Mouse (Mus musculus): ENCODE results near the gene Slc24a4. TPM values are rescaled to one million over a fixed set of nuclear protein-coding genes. Genes with fewer than 3 reads are reported as not detected.
A peak's percentile ranks its signal among the peaks of the same experiment; 100 is the strongest.

Gene Slc24a4
- total and polyA plus RNA-seq, 3 experiments, result 0.50 to 1.3 (median 0.98) TPM

DNA sequence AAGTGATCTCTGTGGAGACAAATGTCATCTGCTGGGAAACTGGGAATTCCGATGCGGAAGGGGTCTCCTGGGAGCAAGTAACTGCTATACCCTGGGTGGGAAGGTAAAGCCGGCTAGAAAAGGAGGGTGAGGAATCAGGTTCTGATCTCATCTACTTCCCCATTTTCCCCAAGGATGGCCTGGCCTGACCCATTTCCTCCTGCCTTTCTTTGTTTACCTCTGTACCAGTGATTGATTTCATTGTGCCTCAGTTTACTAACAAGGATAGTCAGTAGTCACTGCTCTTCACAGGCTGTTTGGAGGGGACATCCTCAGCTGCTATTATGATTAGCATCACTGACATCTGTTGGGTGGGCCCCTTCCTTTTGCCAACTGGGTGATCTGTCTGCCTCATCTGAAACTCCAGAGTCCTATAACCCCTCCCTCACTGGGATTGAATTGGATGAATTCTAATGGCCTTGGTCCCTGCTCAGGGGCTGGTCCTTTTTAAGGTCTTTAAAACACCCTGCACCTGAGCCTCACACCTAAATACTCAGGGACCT is 156.2 kb downstream of the Slc24a4 start:
- intact Hi-C loops (cut with DNase I), result loop anchor here (1.0 kb wide), 1 partner anchor 35 kb away; no protein-coding TSS in a partner anchor
- Histone ChIP-seq H3K27me3 (ENCODE audit: control insufficient read depth, insufficient read depth, low read length) (no peaks in the 10 kb centered on the region), H3K4me3 (peak overlapping the region; percentile 69), H3K9ac (ENCODE audit: low read depth, low read length) (peak overlapping the region; percentile 53), H3K4me1 (ENCODE audit: control insufficient read depth, insufficient read depth, low read length) (peaks cover 14% of the 10 kb centered on the region), H3K79me2 (replicated peaks; ENCODE audit: control insufficient read depth, insufficient read depth, low read length) (no peaks in the 10 kb centered on the region; the same call in 1 of the 2 replicates), H3K27ac (peak overlapping the region; percentile 96), H3K36me3 (ENCODE audit: control insufficient read depth, insufficient read depth, low read length) (peaks cover 2% of the 10 kb centered on the region)
- 29% methylated on average over 3 of the region's 3 CpGs for WGBS
- DNase-seq, result no peak
- TF ChIP-seq EP300 (IDR thresholded peaks at IDR 0.05; ENCODE audit: insufficient read depth, low read depth, low read length), result no peak
- no peak; the same call in 1 of the 2 replicates for TF ChIP-seq POLR2A (IDR thresholded peaks at IDR 0.05; ENCODE audit: insufficient read depth, low read depth, low read length)
- TF ChIP-seq CTCF (IDR thresholded peaks at IDR 0.05), result no peak

DNA sequence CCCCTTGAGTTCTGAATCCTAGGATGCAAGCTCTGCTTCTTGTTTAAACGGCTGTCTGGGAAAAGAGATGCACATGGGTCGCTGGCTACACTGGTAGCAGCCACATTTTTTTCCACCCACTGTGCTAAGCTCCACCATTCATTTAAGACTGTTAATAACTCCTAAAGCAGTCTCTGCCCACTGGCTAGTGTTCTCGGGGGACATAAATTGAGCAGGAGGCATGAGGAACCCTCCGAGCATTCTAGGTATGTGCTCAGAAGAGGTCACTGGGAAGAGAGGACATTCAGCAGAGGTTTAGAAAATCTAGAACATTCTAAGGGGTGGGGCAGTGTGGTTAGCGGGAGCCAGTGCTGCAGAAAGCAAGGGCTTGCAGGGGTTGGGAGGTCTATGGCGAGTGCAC is 156.8 kb downstream of the Slc24a4 start:
- WGBS, result 59% methylated on average over 6 of the region's 6 CpGs
- no peak for DNase-seq
- H3K4me3 ChIP-seq, result peak overlapping the region; percentile 69
- H3K4me1 ChIP-seq (ENCODE audit: control insufficient read depth, insufficient read depth, low read length), result peaks cover 16% of the 10 kb centered on the region
- H3K79me2 ChIP-seq (replicated peaks; ENCODE audit: control insufficient read depth, insufficient read depth, low read length), result no peaks in the 10 kb centered on the region; the same call in 1 of the 2 replicates
- H3K36me3 ChIP-seq (ENCODE audit: control insufficient read depth, insufficient read depth, low read length), result peaks cover 2% of the 10 kb centered on the region
- peak overlapping the region; percentile 96 for H3K27ac ChIP-seq
- intact Hi-C loops (cut with DNase I), result no loop called here
- no peak for TF ChIP-seq CTCF (IDR thresholded peaks at IDR 0.05)
- H3K27me3 ChIP-seq (ENCODE audit: control insufficient read depth, insufficient read depth, low read length), result no peaks in the 10 kb centered on the region
- H3K9ac ChIP-seq (ENCODE audit: low read depth, low read length), result peak overlapping the region; percentile 1; the same call in 1 of the 2 replicates

DNA sequence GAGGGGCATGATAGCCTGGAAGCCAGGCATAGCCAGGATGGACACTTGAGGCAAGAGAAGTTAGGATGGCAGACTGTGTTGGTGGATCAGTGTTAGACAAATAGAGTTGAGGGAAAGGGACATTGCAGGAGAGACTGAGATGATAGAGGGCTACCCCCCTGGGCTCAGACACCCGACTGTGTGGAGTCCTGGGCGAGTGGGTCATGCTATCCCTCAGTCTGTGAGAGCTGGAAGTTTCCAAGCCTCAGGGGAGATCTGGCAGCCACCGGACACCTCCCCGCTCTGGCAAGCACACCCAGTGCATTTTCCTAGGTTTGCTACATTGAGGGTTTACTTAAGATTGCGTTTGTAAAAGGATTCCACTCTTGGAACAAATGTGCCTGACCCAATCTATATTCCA is 157.2 kb downstream of the Slc24a4 start:
- peak in 1 of 2 experiments; percentile 49 for DNase-seq

DNA sequence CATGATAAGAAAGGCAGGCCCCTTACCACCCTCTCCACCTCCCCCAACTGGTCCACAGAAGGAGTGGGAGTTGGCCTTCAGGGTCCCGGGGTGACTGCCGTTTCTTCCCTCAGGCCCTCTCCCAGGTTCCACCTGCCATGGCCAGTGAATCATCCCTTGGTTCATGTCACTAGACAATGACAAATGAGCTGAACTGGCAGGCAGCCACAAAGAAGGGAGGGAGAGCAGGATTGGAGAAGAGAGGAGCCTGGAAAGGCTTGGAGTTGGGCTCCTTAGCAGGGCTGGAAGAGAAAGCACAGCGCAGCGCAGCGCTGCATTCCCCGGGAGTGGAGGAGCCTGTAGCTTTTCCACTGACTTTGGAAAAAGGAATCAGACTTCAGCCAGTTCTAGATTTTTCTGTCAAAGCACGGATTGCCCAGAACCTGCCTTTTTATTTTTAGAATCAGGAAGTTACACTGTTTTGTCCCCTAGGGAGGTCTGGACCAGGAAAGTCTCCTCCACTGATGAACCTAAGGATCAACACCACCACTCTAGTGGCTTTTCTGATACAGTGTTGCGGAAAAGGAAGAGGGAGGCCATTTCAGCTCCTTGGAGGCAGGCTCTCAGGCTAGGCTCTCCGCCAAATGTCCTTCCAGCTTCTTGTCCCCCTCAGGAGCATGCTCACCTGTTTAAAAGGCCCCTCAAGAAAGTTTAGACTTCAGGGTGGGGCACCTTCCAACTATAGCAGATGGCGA is 158.3 kb downstream of the Slc24a4 start:
- peak overlapping the region; percentile 28 for H3K9ac ChIP-seq (ENCODE audit: low read depth, low read length)
- intact Hi-C loops (cut with DNase I), result no loop called here
- H3K27me3 ChIP-seq (ENCODE audit: control insufficient read depth, insufficient read depth, low read length), result no peaks in the 10 kb centered on the region
- no peaks in the 10 kb centered on the region; the same call in 1 of the 2 replicates for H3K79me2 ChIP-seq (replicated peaks; ENCODE audit: control insufficient read depth, insufficient read depth, low read length)
- DNase-seq, result peak; percentile 65 to 71
- H3K4me1 ChIP-seq (ENCODE audit: control insufficient read depth, insufficient read depth, low read length), result peaks cover 19% of the 10 kb centered on the region
- peaks cover 2% of the 10 kb centered on the region for H3K36me3 ChIP-seq (ENCODE audit: control insufficient read depth, insufficient read depth, low read length)
- WGBS, result 39% methylated on average over 10 of the region's 10 CpGs
- H3K27ac ChIP-seq, result peak overlapping the region; percentile 96
- H3K4me3 ChIP-seq, result peak overlapping the region; percentile 29
- 0 out of 2 replicates have a peak, but pooled peaks have one; percentile 52 for TF ChIP-seq EP300 (IDR thresholded peaks at IDR 0.05; ENCODE audit: insufficient read depth, low read depth, low read length)
- peak; percentile 35; the same call in 1 of the 2 replicates for TF ChIP-seq POLR2A (IDR thresholded peaks at IDR 0.05; ENCODE audit: insufficient read depth, low read depth, low read length)
- TF ChIP-seq CTCF (IDR thresholded peaks at IDR 0.05), result no peak

More for the DNA sequence above, 157.2 kb downstream of the Slc24a4 start:
- peaks cover 2% of the 10 kb centered on the region for H3K36me3 ChIP-seq (ENCODE audit: control insufficient read depth, insufficient read depth, low read length)
- peak overlapping the region; percentile 96 for H3K27ac ChIP-seq
- H3K27me3 ChIP-seq (ENCODE audit: control insufficient read depth, insufficient read depth, low read length), result no peaks in the 10 kb centered on the region
- 53% methylated on average over 5 of the region's 5 CpGs for WGBS
- intact Hi-C loops (cut with DNase I), result no loop called here
- no peaks in the 10 kb centered on the region; the same call in 1 of the 2 replicates for H3K79me2 ChIP-seq (replicated peaks; ENCODE audit: control insufficient read depth, insufficient read depth, low read length)
- peaks cover 17% of the 10 kb centered on the region for H3K4me1 ChIP-seq (ENCODE audit: control insufficient read depth, insufficient read depth, low read length)
- TF ChIP-seq POLR2A (IDR thresholded peaks at IDR 0.05; ENCODE audit: insufficient read depth, low read depth, low read length) (no peak), EP300 (IDR thresholded peaks at IDR 0.05; ENCODE audit: insufficient read depth, low read depth, low read length) (no peak), CTCF (IDR thresholded peaks at IDR 0.05) (no peak)
- peak overlapping the region; percentile 69; the same call in 1 of the 2 replicates for H3K4me3 ChIP-seq
- H3K9ac ChIP-seq (ENCODE audit: low read depth, low read length), result peak overlapping the region; percentile 28; the same call in 1 of the 2 replicates

DNA sequence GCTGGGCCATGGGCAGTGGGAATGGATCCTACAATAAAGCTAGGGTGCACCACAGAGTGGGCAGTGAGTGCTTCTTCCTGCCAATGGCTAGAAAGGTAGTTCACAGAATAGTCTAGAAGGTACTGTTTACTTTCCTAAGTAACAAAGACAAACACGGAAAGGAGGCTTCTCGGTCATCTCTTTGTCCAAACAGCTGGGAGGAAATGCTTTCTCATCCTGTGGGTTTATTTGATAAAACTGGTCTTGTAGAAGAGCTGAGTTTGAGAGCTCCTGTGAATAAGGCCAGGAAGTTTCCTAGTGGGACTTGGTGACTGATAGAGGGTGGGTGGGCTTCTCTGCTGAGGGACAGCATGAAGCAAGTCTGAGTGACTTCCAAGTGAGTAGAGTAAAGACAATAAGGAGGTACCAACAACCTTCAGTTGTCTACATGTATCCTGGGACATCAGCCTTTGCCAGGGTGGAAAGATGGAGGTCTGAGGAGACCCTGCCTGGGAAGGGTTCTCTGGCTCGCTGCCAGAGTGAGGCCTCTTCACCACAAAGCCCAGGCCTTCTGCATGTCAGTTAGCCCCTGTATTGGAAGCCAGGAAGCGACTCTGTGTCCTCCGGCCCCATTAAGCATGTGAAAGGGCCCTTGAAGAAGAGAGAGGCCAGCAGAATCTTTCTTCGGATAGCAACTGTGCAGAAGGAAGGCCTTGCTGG is 159.5 kb downstream of the Slc24a4 start:
- DNase-seq, result no peak
- Histone ChIP-seq H3K4me1 (ENCODE audit: control insufficient read depth, insufficient read depth, low read length) (peaks cover 26% of the 10 kb centered on the region), H3K4me3 (no peak overlapping the region), H3K27me3 (ENCODE audit: control insufficient read depth, insufficient read depth, low read length) (no peaks in the 10 kb centered on the region), H3K79me2 (replicated peaks; ENCODE audit: control insufficient read depth, insufficient read depth, low read length) (no peaks in the 10 kb centered on the region; the same call in 1 of the 2 replicates), H3K36me3 (ENCODE audit: control insufficient read depth, insufficient read depth, low read length) (peaks cover 2% of the 10 kb centered on the region), H3K9ac (ENCODE audit: low read depth, low read length) (no peak overlapping the region), H3K27ac (peak overlapping the region; percentile 96)
- WGBS, result 45% methylated on average over 6 of the region's 6 CpGs
- TF ChIP-seq EP300 (IDR thresholded peaks at IDR 0.05; ENCODE audit: insufficient read depth, low read depth, low read length), result no peak
- TF ChIP-seq POLR2A (IDR thresholded peaks at IDR 0.05; ENCODE audit: insufficient read depth, low read depth, low read length), result no peak
- TF ChIP-seq CTCF (IDR thresholded peaks at IDR 0.05), result no peak
- intact Hi-C loops (cut with DNase I), result no loop called here
